Mouse (Mus musculus): ENCODE measurements around the gene Cd2bp2. TPM values are rescaled to one million over a fixed set of nuclear protein-coding genes. Genes with fewer than 3 reads are reported as not detected.

Gene Cd2bp2
- polyA plus RNA-seq, 1 experiment from 2014 or later = 43.3 TPM

DNA sequence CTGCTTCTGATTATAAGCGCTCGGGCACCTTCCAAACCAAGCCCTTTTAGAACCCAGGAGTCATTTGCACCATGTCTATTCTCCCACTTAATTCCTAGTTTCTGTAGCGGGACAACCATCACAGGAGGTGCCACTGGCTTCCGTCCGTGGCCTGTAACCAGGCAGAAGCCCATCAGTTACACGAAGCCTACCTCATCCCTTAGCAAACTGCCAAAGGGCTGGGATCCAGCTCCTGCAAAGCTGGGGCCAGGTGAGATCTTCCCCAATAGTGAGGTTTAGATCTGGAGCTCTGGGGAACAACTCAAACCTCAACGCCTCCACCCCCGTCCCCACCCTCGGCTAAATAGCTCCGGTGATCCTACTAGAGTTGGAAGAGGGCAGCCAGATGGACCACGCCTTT is 634 bp upstream of the Cd2bp2 start:
- Histone ChIP-seq H3K9me3 (ENCODE audit: control insufficient read depth, low read length) (no peaks in the 10 kb centered on the region), H3K9ac (ENCODE audit: low read depth, low read length) (peak overlapping the region; percentile 66), H3K4me1 (ENCODE audit: control insufficient read depth, insufficient read depth, low read length) (peaks cover 18% of the 10 kb centered on the region), H3K27ac (ENCODE audit: low read length) (peak overlapping the region; percentile 68; the same call in 1 of the 2 replicates), H3K36me3 (ENCODE audit: control insufficient read depth, insufficient read depth, low read length) (peaks cover 30% of the 10 kb centered on the region), H3K4me2 (ENCODE audit: low read depth, low read length) (peak overlapping the region; percentile 65), H3K27me3 (replicated peaks; ENCODE audit: control insufficient read depth, insufficient read depth, low read length) (no peaks in the 10 kb centered on the region), H3K4me3 (ENCODE audit: low read length) (peak overlapping the region; percentile 77)
- no peak for ATAC-seq
- WGBS = 51% methylated on average over 11 of the region's 11 CpGs

DNA sequence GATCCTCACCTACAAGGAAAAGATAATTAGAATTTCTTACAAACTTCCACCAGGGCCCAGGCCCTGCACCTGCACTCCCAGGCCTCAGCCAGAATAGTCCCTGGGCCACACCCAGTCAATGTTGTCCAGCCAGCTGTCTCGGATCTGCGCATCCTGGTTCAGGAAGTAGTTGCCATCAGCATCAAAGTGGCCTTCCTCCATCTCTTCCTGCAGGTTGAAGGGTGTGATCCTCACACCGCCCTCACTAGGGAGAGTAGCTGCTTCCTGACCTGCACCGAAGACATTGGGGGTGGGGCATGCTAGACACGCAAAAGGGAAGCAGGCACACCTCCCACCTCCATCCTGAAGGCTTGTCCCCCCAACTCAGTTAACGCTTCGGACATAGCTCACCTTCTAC is 1.2 kb downstream of the Cd2bp2 start:
- ATAC-seq = no peak
- H3K4me1 ChIP-seq (ENCODE audit: control insufficient read depth, insufficient read depth, low read length) = peaks cover 18% of the 10 kb centered on the region
- H3K9ac ChIP-seq (ENCODE audit: low read depth, low read length) = peak overlapping the region; percentile 79
- peak overlapping the region; percentile 90; the same call in 1 of the 2 replicates for H3K27ac ChIP-seq (ENCODE audit: low read length)
- H3K9me3 ChIP-seq (ENCODE audit: control insufficient read depth, low read length) = no peaks in the 10 kb centered on the region
- H3K36me3 ChIP-seq (ENCODE audit: control insufficient read depth, insufficient read depth, low read length) = peaks cover 33% of the 10 kb centered on the region
- H3K27me3 ChIP-seq (replicated peaks; ENCODE audit: control insufficient read depth, insufficient read depth, low read length) = no peaks in the 10 kb centered on the region
- WGBS = 70% methylated on average over 7 of the region's 7 CpGs
- peak overlapping the region; percentile 68 for H3K4me2 ChIP-seq (ENCODE audit: low read depth, low read length)
- peak overlapping the region; percentile 77 for H3K4me3 ChIP-seq (ENCODE audit: low read length)

DNA sequence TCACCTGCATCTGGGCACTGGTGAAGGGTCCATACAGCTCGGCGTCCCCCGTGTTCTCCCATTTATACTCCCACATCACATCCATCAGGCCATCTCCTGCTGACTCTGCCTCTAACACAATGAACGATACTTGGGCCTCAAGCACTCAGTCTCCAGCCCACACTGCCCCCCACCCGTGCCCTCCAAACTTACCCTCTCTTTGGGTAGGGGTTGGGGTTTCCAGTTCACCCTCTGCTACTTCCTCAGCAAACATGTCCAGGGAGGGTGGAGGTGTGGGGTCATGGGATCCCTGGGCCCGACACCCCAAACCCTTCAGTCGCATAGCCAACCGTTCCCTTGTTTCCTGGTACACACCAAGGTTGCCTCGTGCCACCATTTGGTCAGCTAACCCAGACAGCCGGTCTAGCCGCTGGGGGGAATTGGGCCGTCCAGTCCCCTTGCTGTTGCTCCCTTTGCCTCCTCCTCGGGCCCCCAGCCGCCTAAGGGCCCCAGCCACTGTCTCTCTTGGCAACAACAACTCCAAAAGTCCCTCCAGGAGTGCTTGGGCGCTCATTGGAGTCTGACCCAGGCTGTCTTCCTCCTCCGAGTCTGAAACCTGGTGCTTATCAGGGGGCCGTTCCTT is 1.7 kb downstream of the Cd2bp2 start:
- H3K27ac ChIP-seq (ENCODE audit: low read length) = 0 out of 2 replicates have a peak overlapping the region, but pooled peaks have one; percentile 90
- H3K4me2 ChIP-seq (ENCODE audit: low read depth, low read length) = peak overlapping the region; percentile 68
- H3K4me1 ChIP-seq (ENCODE audit: control insufficient read depth, insufficient read depth, low read length) = peaks cover 18% of the 10 kb centered on the region
- H3K9ac ChIP-seq (ENCODE audit: low read depth, low read length) = no peak overlapping the region
- no peaks in the 10 kb centered on the region for H3K27me3 ChIP-seq (replicated peaks; ENCODE audit: control insufficient read depth, insufficient read depth, low read length)
- H3K36me3 ChIP-seq (ENCODE audit: control insufficient read depth, insufficient read depth, low read length) = peaks cover 28% of the 10 kb centered on the region
- 92% methylated on average over 17 of the region's 17 CpGs for WGBS
- ATAC-seq = no peak
- H3K4me3 ChIP-seq (ENCODE audit: low read length) = 0 out of 2 replicates have a peak overlapping the region, but pooled peaks have one; percentile 77
- H3K9me3 ChIP-seq (ENCODE audit: control insufficient read depth, low read length) = no peaks in the 10 kb centered on the region

DNA sequence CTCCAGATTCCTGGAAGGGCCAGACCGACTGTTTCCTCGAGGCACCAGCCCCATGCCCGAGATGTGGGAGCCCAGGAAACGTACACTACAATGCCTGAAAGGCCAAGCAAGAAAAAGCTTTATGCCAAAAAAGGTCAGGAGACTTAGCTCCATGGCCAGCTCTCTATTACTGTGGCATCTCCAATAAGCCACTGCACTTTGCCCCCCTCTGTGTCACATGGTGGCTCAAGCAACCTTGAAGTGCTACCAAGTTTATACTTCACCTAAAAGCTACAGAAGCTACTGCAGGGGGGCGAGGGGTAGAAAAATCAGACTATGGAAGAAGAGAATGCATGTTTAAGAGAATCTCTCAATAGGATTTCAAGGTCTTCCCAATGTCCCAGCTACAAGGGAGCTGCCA is 2.9 kb downstream of the Cd2bp2 start:
- Histone ChIP-seq H3K9me3 (ENCODE audit: control insufficient read depth, low read length) (no peaks in the 10 kb centered on the region), H3K9ac (ENCODE audit: low read depth, low read length) (peak overlapping the region; percentile 13; the same call in 1 of the 2 replicates), H3K27me3 (replicated peaks; ENCODE audit: control insufficient read depth, insufficient read depth, low read length) (no peaks in the 10 kb centered on the region), H3K36me3 (ENCODE audit: control insufficient read depth, insufficient read depth, low read length) (peaks cover 20% of the 10 kb centered on the region), H3K4me3 (ENCODE audit: low read length) (no peak overlapping the region), H3K27ac (ENCODE audit: low read length) (no peak overlapping the region), H3K4me1 (ENCODE audit: control insufficient read depth, insufficient read depth, low read length) (peaks cover 18% of the 10 kb centered on the region), H3K4me2 (ENCODE audit: low read depth, low read length) (0 out of 2 replicates have a peak overlapping the region, but pooled peaks have one; percentile 16)
- no peak for ATAC-seq
- 94% methylated on average over 5 of the region's 5 CpGs for WGBS

DNA sequence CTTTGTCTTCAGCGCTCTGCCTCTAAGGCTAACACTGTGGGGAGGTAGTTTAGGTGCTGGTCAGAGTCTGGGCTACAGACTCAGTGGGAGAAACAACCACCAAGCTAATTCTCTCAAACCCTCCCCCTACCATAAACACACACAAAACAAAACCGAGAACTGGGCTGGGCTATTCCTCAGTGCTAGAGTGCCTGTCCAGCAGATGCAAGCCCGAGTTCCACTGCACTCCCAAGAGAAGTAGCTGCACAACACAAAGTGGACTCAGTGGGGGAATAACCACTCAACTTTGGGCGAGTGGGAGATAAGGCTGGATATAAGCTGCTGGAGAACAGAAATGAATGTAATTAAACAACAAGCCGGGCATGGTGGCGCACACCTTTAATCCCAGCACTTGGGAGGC is 5.2 kb downstream of the Cd2bp2 start:
- 79% methylated on average over 6 of the region's 6 CpGs for WGBS
- H3K4me2 ChIP-seq (ENCODE audit: low read depth, low read length) = no peak overlapping the region
- H3K4me3 ChIP-seq (ENCODE audit: low read length) = no peak overlapping the region
- ATAC-seq = no peak
- peaks cover 16% of the 10 kb centered on the region for H3K36me3 ChIP-seq (ENCODE audit: control insufficient read depth, insufficient read depth, low read length)
- no peak overlapping the region for H3K27ac ChIP-seq (ENCODE audit: low read length)
- peaks cover 11% of the 10 kb centered on the region for H3K4me1 ChIP-seq (ENCODE audit: control insufficient read depth, insufficient read depth, low read length)
- H3K9ac ChIP-seq (ENCODE audit: low read depth, low read length) = no peak overlapping the region
- no peaks in the 10 kb centered on the region for H3K27me3 ChIP-seq (replicated peaks; ENCODE audit: control insufficient read depth, insufficient read depth, low read length)
- H3K9me3 ChIP-seq (ENCODE audit: control insufficient read depth, low read length) = no peaks in the 10 kb centered on the region

DNA sequence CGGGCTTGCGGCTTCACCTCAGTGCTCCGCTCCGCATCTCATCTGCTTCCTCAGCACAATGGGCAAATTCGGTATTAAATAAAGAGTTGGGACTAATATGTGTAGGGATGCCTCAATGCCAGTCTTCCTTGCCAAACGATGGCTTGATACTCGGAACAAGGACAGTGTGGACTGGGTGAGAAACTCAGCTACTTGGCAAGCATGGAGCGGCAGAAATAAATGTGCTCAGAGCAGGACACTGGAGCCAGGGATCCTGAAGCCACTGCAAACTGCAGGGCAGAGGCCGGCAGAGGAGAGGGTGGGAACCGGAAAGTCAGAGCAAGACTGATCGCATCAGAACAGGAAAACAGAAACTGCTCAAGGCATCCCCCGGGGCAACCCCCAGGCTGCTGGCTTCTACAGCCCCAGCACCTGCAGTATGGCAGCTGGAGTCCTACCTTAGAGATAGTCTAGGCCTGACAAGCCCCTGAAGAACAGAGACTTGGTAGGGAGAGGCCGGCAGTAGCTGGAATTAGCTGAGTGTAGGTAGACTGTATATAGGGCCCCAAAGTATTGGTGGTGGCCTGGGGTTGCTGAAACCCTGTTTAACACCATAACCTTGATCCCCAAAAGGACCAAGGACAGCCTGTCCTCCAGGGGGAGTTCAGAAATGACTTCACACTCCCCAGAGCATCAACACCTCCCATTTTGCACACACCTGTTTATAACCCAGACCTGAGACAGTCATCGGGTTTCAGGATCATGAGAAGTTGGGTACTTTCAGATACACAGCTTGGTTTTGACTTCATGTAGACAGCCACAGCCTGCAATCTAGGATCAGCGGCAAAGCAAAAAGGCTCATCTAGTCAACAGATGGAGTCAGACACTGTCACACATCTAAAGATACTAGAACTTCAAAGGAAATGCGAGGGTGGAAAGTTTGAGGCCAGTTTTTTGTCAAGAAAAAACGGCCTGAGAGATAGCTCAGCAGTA is 7.3 kb downstream of the Cd2bp2 start:
- no peak for ATAC-seq
- H3K9me3 ChIP-seq (ENCODE audit: control insufficient read depth, low read length) = no peaks in the 10 kb centered on the region
- peaks cover 2% of the 10 kb centered on the region; the same call in 1 of the 2 replicates for H3K4me1 ChIP-seq (ENCODE audit: control insufficient read depth, insufficient read depth, low read length)
- no peak overlapping the region for H3K4me2 ChIP-seq (ENCODE audit: low read depth, low read length)
- H3K27ac ChIP-seq (ENCODE audit: low read length) = no peak overlapping the region
- H3K27me3 ChIP-seq (replicated peaks; ENCODE audit: control insufficient read depth, insufficient read depth, low read length) = no peaks in the 10 kb centered on the region
- peaks cover 16% of the 10 kb centered on the region for H3K36me3 ChIP-seq (ENCODE audit: control insufficient read depth, insufficient read depth, low read length)
- 82% methylated on average over 17 of the region's 17 CpGs for WGBS
- H3K9ac ChIP-seq (ENCODE audit: low read depth, low read length) = no peak overlapping the region
- no peak overlapping the region for H3K4me3 ChIP-seq (ENCODE audit: low read length)

DNA sequence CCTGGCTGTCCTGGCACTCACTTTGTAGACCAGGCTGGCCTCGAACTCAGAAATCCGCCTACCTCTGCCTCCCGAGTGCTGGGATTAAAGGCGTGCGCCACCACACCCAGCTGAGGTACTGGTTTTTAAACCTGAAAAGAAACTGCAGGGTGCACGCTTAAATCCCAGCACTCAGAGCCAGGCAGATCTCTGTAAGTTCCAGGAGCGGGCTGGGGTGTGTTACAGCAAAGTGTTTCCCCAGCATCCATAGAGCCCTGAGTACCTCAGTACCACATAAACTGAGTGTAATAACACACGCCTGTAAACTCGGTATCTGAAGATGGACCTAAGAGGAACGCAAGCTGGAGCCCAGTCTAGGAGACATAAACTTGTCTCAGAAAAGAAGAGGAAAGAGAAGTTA is 8.5 kb downstream of the Cd2bp2 start:
- H3K27me3 ChIP-seq (replicated peaks; ENCODE audit: control insufficient read depth, insufficient read depth, low read length) = no peaks in the 10 kb centered on the region
- ATAC-seq = no peak

DNA sequence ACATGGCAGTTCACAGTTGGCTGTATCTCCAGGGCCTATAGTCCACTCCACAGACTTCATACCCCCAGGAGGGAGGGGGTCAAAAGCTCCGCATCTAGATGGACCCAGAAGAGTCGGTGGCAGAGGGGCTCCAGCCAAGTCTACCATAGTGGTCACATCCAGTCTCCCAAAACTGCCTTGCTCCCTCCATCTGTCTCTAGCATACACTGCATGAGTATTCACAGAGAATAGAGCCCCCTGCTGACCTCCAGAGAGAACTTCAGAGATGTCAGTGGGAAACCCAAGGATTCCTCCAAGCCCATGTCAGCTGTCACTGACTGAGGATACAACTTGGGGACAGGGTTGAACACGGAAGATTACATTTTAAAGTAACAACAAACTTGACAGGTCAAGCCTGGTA is 10.2 kb downstream of the Cd2bp2 start:
- no peak; the same call in 1 of the 2 replicates for ATAC-seq
- 74% methylated on average over 3 of the region's 3 CpGs for WGBS

More for the DNA sequence above, 8.5 kb downstream of the Cd2bp2 start:
- H3K9ac ChIP-seq (ENCODE audit: low read depth, low read length) = no peak overlapping the region
- no peaks in the 10 kb centered on the region for H3K9me3 ChIP-seq (ENCODE audit: control insufficient read depth, low read length)
- peaks cover 7% of the 10 kb centered on the region for H3K36me3 ChIP-seq (ENCODE audit: control insufficient read depth, insufficient read depth, low read length)
- no peaks in the 10 kb centered on the region; the same call in 1 of the 2 replicates for H3K4me1 ChIP-seq (ENCODE audit: control insufficient read depth, insufficient read depth, low read length)
- H3K4me3 ChIP-seq (ENCODE audit: low read length) = no peak overlapping the region
- WGBS = 65% methylated on average over 10 of the region's 10 CpGs
- H3K27ac ChIP-seq (ENCODE audit: low read length) = no peak overlapping the region
- no peak overlapping the region for H3K4me2 ChIP-seq (ENCODE audit: low read depth, low read length)

DNA sequence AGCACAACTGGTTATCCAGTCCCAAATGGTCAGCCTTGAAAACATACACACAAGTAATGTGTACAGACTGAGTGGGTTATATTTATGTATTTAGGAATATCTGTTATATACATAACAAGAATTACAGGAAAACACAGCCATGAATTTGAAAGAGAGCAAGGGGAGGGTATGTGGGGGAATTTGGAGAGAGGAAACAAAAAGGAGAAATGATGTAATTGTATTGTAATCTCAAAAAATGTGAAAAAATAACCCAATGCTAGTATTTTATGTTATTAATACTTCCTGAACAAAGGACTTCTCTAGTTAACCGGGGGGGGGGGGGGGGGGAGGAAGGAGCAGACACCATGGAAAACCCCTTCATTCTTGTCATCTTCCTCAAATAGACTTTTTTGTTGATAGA is 11.1 kb downstream of the Cd2bp2 start:
- H3K27me3 ChIP-seq (replicated peaks; ENCODE audit: control insufficient read depth, insufficient read depth, low read length) = no peaks in the 10 kb centered on the region
- no peaks in the 10 kb centered on the region for H3K36me3 ChIP-seq (ENCODE audit: control insufficient read depth, insufficient read depth, low read length)
- H3K9ac ChIP-seq (ENCODE audit: low read depth, low read length) = no peak overlapping the region
- no peak overlapping the region for H3K27ac ChIP-seq (ENCODE audit: low read length)
- no peak for ATAC-seq
- no peaks in the 10 kb centered on the region; the same call in 1 of the 2 replicates for H3K4me1 ChIP-seq (ENCODE audit: control insufficient read depth, insufficient read depth, low read length)
- no peak overlapping the region for H3K4me3 ChIP-seq (ENCODE audit: low read length)
- H3K4me2 ChIP-seq (ENCODE audit: low read depth, low read length) = no peak overlapping the region
- H3K9me3 ChIP-seq (ENCODE audit: control insufficient read depth, low read length) = no peaks in the 10 kb centered on the region
- 44% methylated on average over 1 of the region's 1 CpGs for WGBS

More for the DNA sequence above, 10.2 kb downstream of the Cd2bp2 start:
- no peaks in the 10 kb centered on the region for H3K9me3 ChIP-seq (ENCODE audit: control insufficient read depth, low read length)
- no peak overlapping the region for H3K4me2 ChIP-seq (ENCODE audit: low read depth, low read length)
- no peaks in the 10 kb centered on the region; the same call in 1 of the 2 replicates for H3K4me1 ChIP-seq (ENCODE audit: control insufficient read depth, insufficient read depth, low read length)
- H3K9ac ChIP-seq (ENCODE audit: low read depth, low read length) = no peak overlapping the region
- no peaks in the 10 kb centered on the region for H3K36me3 ChIP-seq (ENCODE audit: control insufficient read depth, insufficient read depth, low read length)
- no peak overlapping the region for H3K4me3 ChIP-seq (ENCODE audit: low read length)
- H3K27ac ChIP-seq (ENCODE audit: low read length) = no peak overlapping the region
- H3K27me3 ChIP-seq (replicated peaks; ENCODE audit: control insufficient read depth, insufficient read depth, low read length) = no peaks in the 10 kb centered on the region

All from intestine, embryonic 16.5 days (tissue).